Mouse (Mus musculus): Measurements from ENCODE around the gene Afdn. TPM values are rescaled to one million over a fixed set of nuclear protein-coding genes. Genes with fewer than 3 reads are reported as not detected.
"Not testable (repeated sequence)": the region's sequence is repeated elsewhere in the genome, so short reads cannot be mapped to it uniquely, and the experiment has no call there.

The Afdn gene
- polyA plus RNA-seq, 1 experiment: 11.6 TPM

DNA sequence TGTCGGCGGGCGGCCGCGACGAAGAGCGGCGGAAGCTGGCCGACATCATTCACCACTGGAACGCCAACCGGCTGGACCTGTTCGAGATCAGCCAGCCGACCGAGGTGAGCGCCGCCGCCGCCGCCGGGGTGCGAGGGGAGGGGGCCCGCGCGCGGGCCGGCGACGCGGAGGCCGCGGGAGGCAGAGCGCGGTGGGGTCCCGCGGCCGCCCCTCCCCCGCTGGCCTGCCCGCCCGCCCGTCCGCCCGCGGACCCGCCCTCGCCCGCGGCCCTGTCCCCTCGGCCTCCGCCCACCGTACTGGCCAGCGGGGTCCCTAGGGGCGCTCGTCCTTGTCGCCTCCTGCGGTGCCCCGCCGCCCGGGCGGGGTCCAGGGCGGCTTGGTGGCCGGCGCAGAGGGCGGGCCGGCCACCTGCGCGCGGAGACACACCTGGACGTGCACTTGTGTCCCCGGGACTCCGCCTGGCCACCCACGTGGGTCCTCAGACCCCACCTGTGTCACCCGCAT is 388 bp downstream of the Afdn start:
- DNase-seq: no peak
- peaks cover 12% of the 10 kb centered on the region for H3K27me3 ChIP-seq (ENCODE audit: control insufficient read depth, insufficient read depth, low read length)

DNA sequence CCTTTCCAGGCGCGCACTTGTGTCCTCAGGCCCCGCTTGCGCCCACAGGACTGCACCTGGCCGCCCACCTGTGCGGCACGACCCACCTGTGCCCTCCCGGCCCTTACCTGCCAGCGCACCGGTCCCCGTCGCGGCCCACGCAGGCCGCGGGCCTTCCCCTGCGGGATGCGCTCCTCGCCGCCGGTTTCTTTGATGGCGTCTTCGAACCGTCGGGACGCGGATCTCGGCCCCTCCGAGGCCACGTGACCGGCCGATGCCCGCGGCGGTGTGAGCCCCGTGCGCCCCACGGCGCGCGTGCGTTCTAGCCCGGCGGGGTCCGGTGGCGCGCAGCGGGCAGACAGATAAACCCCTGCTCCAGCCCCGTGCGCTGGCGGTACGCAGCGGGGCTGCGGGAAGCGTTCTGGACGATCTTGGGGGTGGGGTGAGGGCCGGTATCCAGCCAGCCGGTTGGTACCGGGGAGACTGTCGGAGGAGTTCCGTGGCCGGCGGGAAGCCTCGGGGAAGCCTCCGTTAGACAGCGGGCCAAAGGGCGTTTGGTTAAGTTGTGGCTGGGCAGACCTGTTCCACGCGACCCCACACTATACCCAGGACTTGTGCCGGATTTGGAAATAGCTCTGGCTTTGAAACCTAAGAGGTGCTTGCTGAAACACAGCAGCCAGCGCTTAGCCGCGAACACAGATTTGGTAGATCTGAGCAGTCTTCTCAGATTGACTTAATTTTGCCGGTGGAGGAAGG is 1.0 kb downstream of the Afdn start, which contains the start of gene Tcte2:
Gene Tcte2, minus strand, starts transcription at position 647 of the 735 bp plus-strand sequence.
- Histone ChIP-seq H3K4me3 (ENCODE audit: control insufficient read depth, insufficient read depth, low read length) (peak within 1 kb of the TSS; percentile 46), H3K27me3 (ENCODE audit: control insufficient read depth, insufficient read depth, low read length) (peaks cover 12% of the 10 kb centered on the region), H3K4me1 (replicated peaks; ENCODE audit: control insufficient read depth, insufficient read depth, low read length) (peaks cover 11% of the 10 kb centered on the region; the same call in 1 of the 2 replicates), H3K36me3 (ENCODE audit: control insufficient read depth, insufficient read depth, low read length) (no peaks in the 10 kb centered on the region), H3K27ac (ENCODE audit: control insufficient read depth, insufficient read depth, low read length) (no peak within 1 kb of the TSS)
- TF ChIP-seq POLR2A (IDR thresholded peaks at IDR 0.05; ENCODE audit: control insufficient read depth, extremely low read depth, insufficient read depth, low read length, poor library complexity) (no peak), CTCF (IDR thresholded peaks at IDR 0.05; ENCODE audit: borderline replicate concordance, control insufficient read depth, extremely low read depth, insufficient read depth, low read length, poor library complexity) (no peak)
- DNase-seq: peak; percentile 7
- 3% methylated on average over 74 of the region's 74 CpGs for WGBS

More for the DNA sequence above, 388 bp downstream of the Afdn start:
- no peak for TF ChIP-seq POLR2A (IDR thresholded peaks at IDR 0.05; ENCODE audit: control insufficient read depth, extremely low read depth, insufficient read depth, low read length, poor library complexity)
- TF ChIP-seq CTCF (IDR thresholded peaks at IDR 0.05; ENCODE audit: borderline replicate concordance, control insufficient read depth, extremely low read depth, insufficient read depth, low read length, poor library complexity): no peak
- H3K4me1 ChIP-seq (replicated peaks; ENCODE audit: control insufficient read depth, insufficient read depth, low read length): peaks cover 11% of the 10 kb centered on the region; the same call in 1 of the 2 replicates
- H3K4me3 ChIP-seq (ENCODE audit: control insufficient read depth, insufficient read depth, low read length): peak overlapping the region; percentile 46
- H3K36me3 ChIP-seq (ENCODE audit: control insufficient read depth, insufficient read depth, low read length): no peaks in the 10 kb centered on the region
- 2% methylated on average over 58 of the region's 72 CpGs for WGBS
- H3K27ac ChIP-seq (ENCODE audit: control insufficient read depth, insufficient read depth, low read length): no peak overlapping the region

DNA sequence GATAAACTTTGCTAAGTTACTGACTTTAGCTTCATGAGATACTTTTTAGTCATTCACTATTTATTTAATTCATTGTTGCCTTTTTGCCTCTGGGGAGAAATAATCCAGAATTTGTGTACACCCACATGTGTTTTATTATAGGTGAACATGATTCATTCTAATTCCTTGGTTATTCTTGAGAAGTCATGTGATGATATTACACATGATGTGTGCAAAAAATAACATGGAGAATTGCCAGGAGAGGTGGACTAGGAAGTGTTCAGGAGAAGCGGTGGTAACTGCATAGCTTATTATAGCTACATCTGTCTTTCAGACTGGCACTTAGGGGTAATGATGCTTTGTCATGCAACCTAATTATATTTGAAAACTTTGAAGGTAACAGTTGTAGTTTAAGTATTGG is 3.5 kb downstream of the Afdn start:
- Histone ChIP-seq H3K27me3 (ENCODE audit: control insufficient read depth, insufficient read depth, low read length) (peaks cover 12% of the 10 kb centered on the region), H3K27ac (ENCODE audit: control insufficient read depth, insufficient read depth, low read length) (no peak overlapping the region), H3K36me3 (ENCODE audit: control insufficient read depth, insufficient read depth, low read length) (no peaks in the 10 kb centered on the region), H3K4me3 (ENCODE audit: control insufficient read depth, insufficient read depth, low read length) (no peak overlapping the region), H3K4me1 (replicated peaks; ENCODE audit: control insufficient read depth, insufficient read depth, low read length) (peaks cover 11% of the 10 kb centered on the region; the same call in 1 of the 2 replicates)
- 86% methylated on average over 1 of the region's 1 CpGs for WGBS
- TF ChIP-seq CTCF (IDR thresholded peaks at IDR 0.05; ENCODE audit: borderline replicate concordance, control insufficient read depth, extremely low read depth, insufficient read depth, low read length, poor library complexity): no peak
- no peak for TF ChIP-seq POLR2A (IDR thresholded peaks at IDR 0.05; ENCODE audit: control insufficient read depth, extremely low read depth, insufficient read depth, low read length, poor library complexity)
- DNase-seq: no peak

DNA sequence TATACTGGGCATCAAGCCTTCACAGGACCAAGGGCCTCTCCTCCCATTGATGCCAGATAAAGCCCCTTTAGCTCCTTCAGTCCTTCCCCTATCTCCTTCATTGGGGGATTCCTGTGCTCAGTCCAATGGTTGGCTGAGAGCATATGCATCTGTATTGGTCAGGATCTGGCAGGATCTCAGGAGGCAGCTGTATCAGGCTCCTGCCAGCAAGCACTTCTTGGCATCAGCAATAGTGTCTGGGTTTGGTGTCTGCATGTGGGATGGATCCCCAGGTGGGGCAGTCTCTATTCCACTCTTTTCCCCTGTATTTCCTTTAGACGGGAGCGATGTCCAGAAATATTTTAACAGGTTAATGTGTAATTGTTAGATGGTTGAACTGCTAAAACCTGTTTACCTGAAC is 4.6 kb downstream of the Afdn start:
- H3K36me3 ChIP-seq (ENCODE audit: control insufficient read depth, insufficient read depth, low read length); DNase-seq; H3K27me3 ChIP-seq (ENCODE audit: control insufficient read depth, insufficient read depth, low read length); H3K4me3 ChIP-seq (ENCODE audit: control insufficient read depth, insufficient read depth, low read length); H3K4me1 ChIP-seq (replicated peaks; ENCODE audit: control insufficient read depth, insufficient read depth, low read length); H3K27ac ChIP-seq (ENCODE audit: control insufficient read depth, insufficient read depth, low read length): not testable (repeated sequence)
- 94% methylated on average over 2 of the region's 2 CpGs for WGBS

DNA sequence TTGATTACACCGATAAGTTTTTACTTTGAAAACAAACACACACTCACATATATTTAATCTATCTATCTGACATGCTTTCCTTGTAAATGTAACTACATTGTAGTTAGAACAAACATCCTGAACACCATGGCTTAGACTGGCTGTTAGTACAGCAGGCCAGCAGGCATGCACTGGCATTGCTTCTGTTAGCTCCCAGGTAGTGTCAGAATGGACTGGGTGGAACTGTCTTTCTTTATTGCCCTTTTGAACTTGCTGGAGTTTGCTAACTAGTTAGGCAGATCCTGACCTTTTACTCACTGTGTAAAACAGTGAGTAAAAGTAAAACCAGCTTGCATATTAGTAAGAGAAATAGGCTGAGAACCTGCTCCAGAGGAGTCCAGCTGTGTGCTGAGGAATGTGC is 8.2 kb downstream of the Afdn start:
- Histone ChIP-seq H3K4me1 (replicated peaks; ENCODE audit: control insufficient read depth, insufficient read depth, low read length) (no peaks in the 10 kb centered on the region), H3K36me3 (ENCODE audit: control insufficient read depth, insufficient read depth, low read length) (no peaks in the 10 kb centered on the region), H3K27ac (ENCODE audit: control insufficient read depth, insufficient read depth, low read length) (no peak overlapping the region), H3K27me3 (ENCODE audit: control insufficient read depth, insufficient read depth, low read length) (no peaks in the 10 kb centered on the region), H3K4me3 (ENCODE audit: control insufficient read depth, insufficient read depth, low read length) (no peak overlapping the region)
- WGBS: 95% methylated on average over 1 of the region's 1 CpGs
- no peak for DNase-seq
- TF ChIP-seq POLR2A (IDR thresholded peaks at IDR 0.05; ENCODE audit: control insufficient read depth, extremely low read depth, insufficient read depth, low read length, poor library complexity) (no peak), CTCF (IDR thresholded peaks at IDR 0.05; ENCODE audit: borderline replicate concordance, control insufficient read depth, extremely low read depth, insufficient read depth, low read length, poor library complexity) (no peak)

DNA sequence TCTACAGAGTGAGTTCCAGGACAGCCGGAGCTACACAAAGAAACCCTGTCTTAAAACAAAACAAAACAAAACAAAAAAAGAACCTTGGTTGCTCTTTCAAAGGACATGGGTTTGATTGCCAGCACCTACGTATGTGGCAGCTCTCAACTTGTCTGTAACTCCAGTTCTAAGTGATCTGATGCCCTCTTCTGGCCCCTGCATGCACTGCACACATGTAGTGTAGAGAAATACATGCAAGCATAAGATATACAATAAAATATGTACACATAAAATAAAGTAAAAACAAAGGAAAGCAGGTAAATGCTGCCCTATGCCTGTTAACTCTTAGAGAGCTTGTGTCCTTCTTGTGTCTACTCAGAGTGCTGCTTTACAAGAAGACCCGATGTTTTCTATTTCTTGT is 8.9 kb downstream of the Afdn start:
- no peaks in the 10 kb centered on the region for H3K27me3 ChIP-seq (ENCODE audit: control insufficient read depth, insufficient read depth, low read length)
- peak; percentile 9 for DNase-seq
- H3K27ac ChIP-seq (ENCODE audit: control insufficient read depth, insufficient read depth, low read length): no peak overlapping the region
- WGBS: 97% methylated on average over 3 of the region's 3 CpGs
- H3K4me1 ChIP-seq (replicated peaks; ENCODE audit: control insufficient read depth, insufficient read depth, low read length): no peaks in the 10 kb centered on the region
- no peaks in the 10 kb centered on the region for H3K36me3 ChIP-seq (ENCODE audit: control insufficient read depth, insufficient read depth, low read length)
- TF ChIP-seq CTCF (IDR thresholded peaks at IDR 0.05; ENCODE audit: borderline replicate concordance, control insufficient read depth, extremely low read depth, insufficient read depth, low read length, poor library complexity) (no peak), POLR2A (IDR thresholded peaks at IDR 0.05; ENCODE audit: control insufficient read depth, extremely low read depth, insufficient read depth, low read length, poor library complexity) (no peak)
- H3K4me3 ChIP-seq (ENCODE audit: control insufficient read depth, insufficient read depth, low read length): no peak overlapping the region

Measured in thymus, adult 2 months (tissue).